Mouse (Mus musculus): ENCODE measurements around the gene Nqo2.

DNA sequence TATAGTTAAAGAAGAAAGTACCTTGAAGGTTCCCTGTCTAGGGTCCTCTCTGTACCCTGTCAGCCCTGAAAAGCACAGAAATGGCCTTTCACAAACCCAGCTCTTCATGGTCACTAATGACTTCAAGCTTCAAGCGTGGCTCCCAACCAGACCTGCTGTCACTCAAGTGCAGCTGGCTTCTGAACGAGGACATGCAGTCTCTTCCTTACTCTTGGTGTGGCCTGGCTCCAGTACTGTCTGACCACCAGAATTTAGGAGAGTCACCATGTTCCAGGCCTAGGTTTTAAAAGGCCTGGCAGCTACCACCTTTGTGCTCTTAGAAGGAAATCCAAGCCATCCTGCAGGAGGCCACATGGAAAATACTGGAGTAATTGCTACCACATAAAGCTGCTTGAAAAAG, 34.2 kb upstream of the Nqo2 start:
- TF ChIP-seq HCFC1 (IDR thresholded peaks at IDR 0.05; ENCODE audit: low read depth, low read length) (no peak), EP300 (IDR thresholded peaks at IDR 0.05; ENCODE audit: low read length) (no peak), CTCF (conservative IDR thresholded peaks at IDR 0.05 in 1 of 2, IDR thresholded peaks at IDR 0.05 in 1 of 2; ENCODE audit: low read depth in 2 of 2, low read length in 2 of 2) (no peak), POLR2A (IDR thresholded peaks at IDR 0.05; ENCODE audit: low read depth, low read length) (no peak), MAZ (IDR thresholded peaks at IDR 0.05; ENCODE audit: low read depth, low read length) (no peak), NRF1 (IDR thresholded peaks at IDR 0.05; ENCODE audit: low read depth, low read length) (no peak)
